Mouse (Mus musculus): Measurements from ENCODE around the gene Grsf1.

DNA sequence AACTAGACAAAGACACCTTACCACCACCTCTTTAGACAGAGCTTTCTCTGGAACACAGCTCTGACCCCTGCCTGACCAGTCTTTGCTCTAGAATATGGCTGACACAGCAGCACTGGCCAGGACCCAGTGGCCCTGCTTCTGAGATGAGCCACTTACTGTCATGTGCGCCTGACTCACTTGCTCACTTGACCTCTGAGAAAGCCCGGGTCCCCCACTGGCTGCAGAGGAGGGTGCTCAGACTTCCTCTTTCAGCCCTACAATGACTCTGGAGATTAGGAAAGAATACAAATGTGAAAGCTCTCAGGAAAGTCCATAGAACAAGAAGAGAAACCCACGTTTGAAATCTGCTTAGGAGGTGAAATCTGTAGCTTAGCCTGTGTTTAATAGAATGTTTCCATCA, 45.1 kb downstream of the Grsf1 start:
- no peak for TF ChIP-seq GATA1 (IDR thresholded peaks at IDR 0.05; ENCODE audit: borderline replicate concordance, low read length)
- no peak for TF ChIP-seq FLI1 (IDR thresholded peaks at IDR 0.05; ENCODE audit: low read length)

All from megakaryocyte, embryonic 14.5 days (primary cell).